Mouse (Mus musculus) liver, embryonic 13.5 days (tissue): Measurements from ENCODE around the gene Fndc4. TPM values are rescaled to one million over a fixed set of nuclear protein-coding genes. Genes with fewer than 3 reads are reported as not detected.

Experiments used
- polyA plus RNA-seq: library from polyadenylated mRNA; unstranded; fragments of >200 nt; fragmentation: Nextera tagmentation; extraction: Ambion mirVana; gene quantifications from 2 replicates; pipeline ENCODE4 v1.2.1, GENCODE M21; 2015

Gene Fndc4
- polyA plus RNA-seq, 1 experiment from 2014 or later, result 6.7 TPM

Other genes starting within 250 kb of the Fndc4 start
- 46.7 and 50.3 TPM in 2 replicates for gene Atraid, start 247.8 kb downstream of the Fndc4 start, polyA plus RNA-seq
- 4.0 and 4.7 TPM in 2 replicates for gene Slc5a6, start 247.2 kb downstream of the Fndc4 start, polyA plus RNA-seq
- 20.1 and 25.5 TPM in 2 replicates for gene Cad, start 241.3 kb downstream of the Fndc4 start, polyA plus RNA-seq
- not detected in 2 replicates for gene Dnajc5g, start 189.8 kb downstream of the Fndc4 start, polyA plus RNA-seq
- 0.36 and 0.45 TPM in 2 replicates for gene Slc30a3, start 187.8 kb downstream of the Fndc4 start, polyA plus RNA-seq
- 0.13 TPM in 2 replicates for gene Trim54, start 179.4 kb downstream of the Fndc4 start, polyA plus RNA-seq
- not detected in 2 replicates for gene Ucn, start 157.3 kb downstream of the Fndc4 start, polyA plus RNA-seq
- 18.9 and 19.9 TPM in 2 replicates for gene Mpv17, start 141.8 kb downstream of the Fndc4 start, polyA plus RNA-seq
- 0.36 and 0.52 TPM in 2 replicates for gene Gm29609, start 116.2 kb downstream of the Fndc4 start, polyA plus RNA-seq
- 31.5 and 37.0 TPM in 2 replicates for gene Gtf3c2, start 115.9 kb downstream of the Fndc4 start, polyA plus RNA-seq
- 49.6 and 49.7 TPM in 2 replicates for gene Snx17, start 102.9 kb downstream of the Fndc4 start, polyA plus RNA-seq
- gene Eif2b4, start 102.7 kb downstream of the Fndc4 start, polyA plus RNA-seq, result 57.1 and 64.0 TPM in 2 replicates
- 2.3 and 2.6 TPM in 2 replicates for gene Zfp513, start 93.8 kb downstream of the Fndc4 start, polyA plus RNA-seq
- gene Ppm1g, start 75.4 kb downstream of the Fndc4 start, polyA plus RNA-seq, result 169 and 174 TPM in 2 replicates
- gene Nrbp1, start 55.2 kb downstream of the Fndc4 start, polyA plus RNA-seq, result 47.7 and 54.7 TPM in 2 replicates
- gene Gm9970, start 54.8 kb downstream of the Fndc4 start, polyA plus RNA-seq, result not detected in 2 replicates
- gene Krtcap3, start 44.4 kb downstream of the Fndc4 start, polyA plus RNA-seq, result 3.4 and 4.4 TPM in 2 replicates
- 4.4 and 6.7 TPM in 2 replicates for gene Ift172, start 5.0 kb downstream of the Fndc4 start, polyA plus RNA-seq
- gene Gckr, start 1.4 kb upstream of the Fndc4 start, polyA plus RNA-seq, result 10.8 and 13.8 TPM in 2 replicates
- gene Zfp512, start 156.4 kb upstream of the Fndc4 start, polyA plus RNA-seq, result 14.5 and 16.3 TPM in 2 replicates
- not detected in 2 replicates for gene 4930548H24Rik, start 189.7 kb upstream of the Fndc4 start, polyA plus RNA-seq
- 26.3 and 26.7 TPM in 2 replicates for gene Gpn1, start 198.7 kb upstream of the Fndc4 start, polyA plus RNA-seq
- gene Slc4a1ap, start 230.9 kb upstream of the Fndc4 start, polyA plus RNA-seq, result 14.7 and 15.7 TPM in 2 replicates
- gene Supt7l, start 231.7 kb upstream of the Fndc4 start, polyA plus RNA-seq, result 8.7 and 10.6 TPM in 2 replicates